Mouse (Mus musculus) hindbrain, postnatal 0 days (tissue): ENCODE results near the gene Gm30191. TPM values are rescaled to one million over a fixed set of nuclear protein-coding genes. Genes with fewer than 3 reads are reported as not detected.

Source experiments
- ATAC-seq: fragments of 200-750 bp; cut with Nextera tagmentation; 2 replicates; pipeline ENCODE4 v1.8.0; 2017; ENCODE audit warnings: mild to moderate bottlenecking, moderate TSS enrichment, moderate library complexity
- DNase-seq: peaks from one replicate; pipeline ENCODE4 v3.0.0-alpha.2; 2015; ENCODE audit warnings: low spot score
- H3K27ac ChIP-seq: fragments of 300-500 bp; sonication (generic); 2 replicates; pipeline ENCODE4 v1.5.1; 2014; ENCODE audit warnings: mild to moderate bottlenecking
- H3K27me3 ChIP-seq: fragments of 300-500 bp; sonication (generic); 2 replicates; pipeline ENCODE4 v1.6.1; 2014; ENCODE audit warnings: low read length, mixed read lengths; ENCODE audit not compliant: insufficient read depth
- H3K36me3 ChIP-seq: fragments of 300-500 bp; sonication (generic); 2 replicates; pipeline ENCODE4 v1.6.1; 2014; ENCODE audit warnings: low read length, mixed read lengths; ENCODE audit not compliant: insufficient read depth
- H3K4me1 ChIP-seq: fragments of 300-500 bp; sonication (generic); 2 replicates; pipeline ENCODE4 v1.6.1; 2014; ENCODE audit warnings: antibody characterized with exemption, low read length, mixed read lengths; ENCODE audit not compliant: insufficient read depth
- H3K4me2 ChIP-seq: fragments of 300-500 bp; sonication (generic); 2 replicates; pipeline ENCODE4 v1.6.1; 2014; ENCODE audit warnings: low read depth, mild to moderate bottlenecking, low read length, moderate library complexity, mixed read lengths
- H3K4me3 ChIP-seq: fragments of 300-500 bp; sonication (generic); 2 replicates; pipeline ENCODE4 v1.5.1; 2014; ENCODE audit warnings: low read length
- H3K9ac ChIP-seq: fragments of 300-500 bp; sonication (generic); replicated peaks from 2 replicates; pipeline ENCODE4 v1.6.1; 2014; ENCODE audit warnings: mild to moderate bottlenecking, low read length, moderate library complexity, mixed read lengths
- H3K9me3 ChIP-seq: fragments of 300-500 bp; sonication (generic); 2 replicates; pipeline ENCODE4 v1.6.1; 2016; ENCODE audit warnings: low read length, mixed read lengths
- CTCF ChIP-seq: IDR thresholded peaks from 2 replicates; pipeline ENCODE4 v1.5.1; 2016; ENCODE audit warnings: antibody characterized with exemption, control low read depth, low read depth
- WGBS: fragments of 180-500 bp; shearing (Covaris S2); extraction: QIAGEN DNeasy Blood & Tissue Kit; methylation state at CpG from one replicate; pipeline ENCODE4 v1.1.7; 2014; 5-methylcytosine and 5-hydroxymethylcytosine counted together
- polyA plus RNA-seq: library from polyadenylated mRNA; unstranded; fragments of >200 nt; fragmentation: Nextera tagmentation; extraction: Ambion mirVana; gene quantifications from 2 replicates; pipeline ENCODE4 v1.2.1, GENCODE M21; 2015
- total RNA-seq: library from RNA; depleted of rRNA; stranded (reverse); fragments of >200 nt; gene quantifications from 2 replicates; pipeline ENCODE4 v1.2.3, GENCODE M21; 2014; rRNA removed

Gm30191 gene
- total RNA-seq (not detected in 2 replicates), polyA plus RNA-seq (0.59 and 0.79 TPM in 2 replicates)

- no peak for TF ChIP-seq CTCF
- H3K4me3 ChIP-seq, result peak within 1 kb of the TSS; percentile 72
- ATAC-seq, result no peak
- H3K27ac ChIP-seq, result peak within 1 kb of the TSS; percentile 54; the same call in 1 of the 2 replicates
- 43% methylated on average over 7 of the region's 7 CpGs for WGBS
- no peaks in the 10 kb centered on the region for H3K9me3 ChIP-seq
- H3K4me1 ChIP-seq, result peaks cover 23% of the 10 kb centered on the region
- H3K36me3 ChIP-seq, result no peaks in the 10 kb centered on the region
- DNase-seq, result peak; percentile 28
- H3K27me3 ChIP-seq, result peaks cover under 1% of the 10 kb centered on the region; the same call in 1 of the 2 replicates
- peak within 1 kb of the TSS; percentile 71; the same call in 1 of the 2 replicates for H3K9ac ChIP-seq
- peak within 1 kb of the TSS; percentile 88 for H3K4me2 ChIP-seq
These were observed at the start of gene Gm30191 for GRCm38 (mm10) chr4:134246719-134247258. Gm30191 (plus strand) TSS chr4:134246935.

DNA sequence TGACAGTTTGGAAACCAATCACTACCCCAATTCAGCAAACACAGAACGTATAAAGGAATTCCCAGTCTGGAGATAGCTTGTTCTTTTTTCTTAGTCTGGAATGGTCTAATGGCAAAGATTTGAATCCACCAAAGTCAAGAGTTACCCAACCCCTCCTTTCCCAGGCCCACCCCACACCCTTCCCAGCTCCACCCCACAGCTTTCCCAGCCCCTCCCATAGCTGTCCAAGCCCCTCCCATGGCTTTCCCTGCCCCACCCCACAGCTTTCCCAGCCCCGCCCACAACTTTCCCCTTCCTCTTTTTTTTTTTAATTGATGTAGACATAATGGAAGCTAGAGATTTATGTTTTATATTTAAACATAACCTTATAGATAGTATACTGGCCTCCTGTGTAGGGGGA is 47.4 kb upstream of the Gm30191 start:
- H3K27me3 ChIP-seq, result no peaks in the 10 kb centered on the region
- no peaks in the 10 kb centered on the region for H3K36me3 ChIP-seq
- no peak overlapping the region for H3K27ac ChIP-seq
- ATAC-seq, result no peak
- no peak for DNase-seq
- TF ChIP-seq CTCF, result no peak
- no peak overlapping the region for H3K4me2 ChIP-seq
- no peaks in the 10 kb centered on the region for H3K4me1 ChIP-seq
- no peak overlapping the region for H3K4me3 ChIP-seq
- WGBS, result 88% methylated on average over 2 of the region's 2 CpGs
- no peak overlapping the region for H3K9ac ChIP-seq
- H3K9me3 ChIP-seq, result no peaks in the 10 kb centered on the region

DNA sequence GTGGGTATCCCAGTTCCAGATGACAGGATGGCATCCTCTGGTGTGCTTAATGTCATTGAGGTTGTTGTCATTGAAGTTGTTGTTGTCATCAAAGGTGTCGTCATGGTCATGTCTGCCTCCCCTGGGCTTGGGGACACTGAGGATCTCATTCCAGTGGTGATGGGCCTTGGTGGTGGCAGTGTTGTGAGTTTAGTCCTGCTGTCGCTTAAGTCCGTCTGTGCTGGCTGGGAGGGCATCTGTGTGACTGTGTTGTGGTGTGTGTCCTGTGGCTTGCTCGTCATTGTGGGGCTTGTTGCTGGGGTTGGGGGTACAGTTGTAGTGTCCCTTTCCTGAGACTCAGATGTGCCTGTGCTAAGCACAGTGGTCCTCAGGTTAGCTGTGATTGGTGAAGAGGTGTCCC is 43.8 kb upstream of the Gm30191 start, which contains the start of gene Gm7534:
Gene Gm7534 (minus strand): TSS at position 101 of the 400 bp plus-strand sequence.
- Histone ChIP-seq H3K4me2 (no peak within 1 kb of the TSS), H3K9ac (no peak within 1 kb of the TSS), H3K4me3 (no peak within 1 kb of the TSS), H3K9me3 (no peaks in the 10 kb centered on the region), H3K4me1 (no peaks in the 10 kb centered on the region), H3K27me3 (no peaks in the 10 kb centered on the region), H3K36me3 (no peaks in the 10 kb centered on the region), H3K27ac (no peak within 1 kb of the TSS)
- TF ChIP-seq CTCF, result no peak
- DNase-seq, result no peak
- ATAC-seq, result no peak
- WGBS, result 88% methylated on average over 4 of the region's 4 CpGs

- TF ChIP-seq CTCF, result no peak
- H3K4me1 ChIP-seq, result no peaks in the 10 kb centered on the region
- H3K4me3 ChIP-seq, result no peak overlapping the region
- H3K9me3 ChIP-seq, result no peaks in the 10 kb centered on the region
- DNase-seq (no peak), ATAC-seq (no peak)
- no peaks in the 10 kb centered on the region for H3K36me3 ChIP-seq
- no peaks in the 10 kb centered on the region for H3K27me3 ChIP-seq
- H3K9ac ChIP-seq, result no peak overlapping the region
- no peak overlapping the region for H3K4me2 ChIP-seq
- WGBS, result 91% methylated on average over 17 of the region's 17 CpGs
- no peak overlapping the region for H3K27ac ChIP-seq
These were observed 43.3 kb upstream of the Gm30191 start for GRCm38 (mm10) chr4:134203340-134203896.

GRCm38 (mm10) chr4:134206488-134207053 is 40.2 kb upstream of the Gm30191 start:
- TF ChIP-seq CTCF, result no peak
- Histone ChIP-seq H3K4me3 (no peak overlapping the region), H3K4me1 (no peaks in the 10 kb centered on the region), H3K4me2 (no peak overlapping the region), H3K27ac (no peak overlapping the region), H3K36me3 (no peaks in the 10 kb centered on the region), H3K9me3 (no peaks in the 10 kb centered on the region), H3K9ac (no peak overlapping the region), H3K27me3 (no peaks in the 10 kb centered on the region)
- DNase-seq (no peak), ATAC-seq (no peak)
- 64% methylated on average over 6 of the region's 6 CpGs for WGBS

GRCm38 (mm10) chr4:134222793-134223600 is 23.7 kb upstream of the Gm30191 start:
- Histone ChIP-seq H3K4me3 (no peak overlapping the region), H3K36me3 (no peaks in the 10 kb centered on the region), H3K4me2 (no peak overlapping the region), H3K9me3 (no peaks in the 10 kb centered on the region), H3K9ac (no peak overlapping the region), H3K27ac (no peak overlapping the region), H3K4me1 (no peaks in the 10 kb centered on the region), H3K27me3 (no peaks in the 10 kb centered on the region)
- no peak for ATAC-seq
- no peak for TF ChIP-seq CTCF
- WGBS, result 63% methylated on average over 11 of the region's 11 CpGs
- no peak for DNase-seq
